ENCODE assay signal across 11 mouse cellular contexts in the genomic region with DNA sequence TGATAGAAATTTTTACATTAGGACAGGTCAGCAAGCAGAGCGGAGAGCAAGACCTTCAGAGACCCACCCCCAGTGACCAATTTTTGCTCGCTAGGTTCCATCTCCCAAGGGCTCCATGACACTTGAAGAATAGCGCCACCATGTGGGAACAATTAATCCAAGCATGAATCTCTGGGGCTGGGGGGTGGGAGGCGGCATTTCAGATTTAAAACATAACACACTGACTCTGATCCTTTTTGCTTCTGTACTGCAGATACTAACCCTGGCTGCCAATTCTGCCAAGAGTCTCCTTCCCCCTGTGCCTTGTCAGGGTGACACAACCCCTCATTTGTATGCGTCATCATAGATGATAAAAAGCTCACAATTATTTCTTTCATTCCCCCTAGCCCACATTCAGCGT.
A peak's percentile ranks its signal among the peaks of the same experiment; 100 is the strongest.
DNase-seq lines count a peak whose midpoint lies in the region; TF ChIP-seq lines count a peak whose summit lies in the region.
"Had no signal": no experiment of that assay in that cellular context is flagged by ENCODE, and none has a peak within 500 bp of the region (broad histone marks: within the 10 kb centered on the region; RNA-seq: fewer than 3 reads in every experiment).

No protein-coding gene starts in this region.

- DNase-seq in left cerebral cortex, adult 2 months (ENCODE audit: extremely low spot score in 1 of 2, low spot score in 2 of 2), result no peak
- DNase-seq in left cerebral cortex, postnatal 25 days (ENCODE audit: low spot score in 2 of 2), result no peak
- DNase-seq in R1 (ENCODE audit: low read depth, low spot score), result peak; percentile 81
- peak; percentile 50 for DNase-seq in liver
- no peak for DNase-seq in cerebellum, postnatal 36 days
- DNase-seq in lung, postnatal 25 days (ENCODE audit: low spot score), result no peak
- no peak for DNase-seq in adrenal gland, postnatal 36 days
- DNase-seq: cerebellum, adult 2 months; lung, adult 18-20 months had no signal

- intact Hi-C loops in left cerebral cortex, adult 2 months (cut with DNase I), result no loop called here
- intact Hi-C loops in left cerebral cortex, postnatal 25 days (cut with DNase I), result no loop called here

- H3K4me3 ChIP-seq in left cerebral cortex, adult 2 months, result no peak overlapping the region
- H3K4me3 ChIP-seq: heart, embryonic 15.5 days; midbrain, embryonic 12.5 days had no signal

- TF ChIP-seq CTCF in left cerebral cortex, adult 2 months (IDR thresholded peaks at IDR 0.05), result peak; percentile 12

- H3K27ac ChIP-seq in left cerebral cortex, adult 2 months, result no peak overlapping the region
- H3K27ac ChIP-seq: heart, embryonic 15.5 days; midbrain, embryonic 12.5 days had no signal

Comparison
In these comparisons a context has a peak if more than half of its experiments do, and no peak if none do; other contexts are left out.
1. DNase-seq: peak in R1 (single experiment) and liver (single experiment); none in left cerebral cortex, adult 2 months (0 of 2), left cerebral cortex, postnatal 25 days (0 of 2), cerebellum, postnatal 36 days (0 of 2), lung, postnatal 25 days (single experiment) and adrenal gland, postnatal 36 days (0 of 2).